Mouse (Mus musculus): Measurements from ENCODE around the gene Fgr.

GRCm38 (mm10) chr4:132938181-132938941, 35.5 kb upstream of the Fgr start:
- TF ChIP-seq EP300 (IDR thresholded peaks at IDR 0.05; ENCODE audit: low read depth), result no peak
- TF ChIP-seq CTCF (IDR thresholded peaks at IDR 0.05; ENCODE audit: low read depth), result no peak

All from heart, postnatal 0 days (tissue).